Mouse (Mus musculus): ENCODE results near the gene Slc26a11.
"Not testable (repeated sequence)": the region's sequence is repeated elsewhere in the genome, so short reads cannot be mapped to it uniquely, and the experiment has no call there.

Slc26a11 gene

DNA sequence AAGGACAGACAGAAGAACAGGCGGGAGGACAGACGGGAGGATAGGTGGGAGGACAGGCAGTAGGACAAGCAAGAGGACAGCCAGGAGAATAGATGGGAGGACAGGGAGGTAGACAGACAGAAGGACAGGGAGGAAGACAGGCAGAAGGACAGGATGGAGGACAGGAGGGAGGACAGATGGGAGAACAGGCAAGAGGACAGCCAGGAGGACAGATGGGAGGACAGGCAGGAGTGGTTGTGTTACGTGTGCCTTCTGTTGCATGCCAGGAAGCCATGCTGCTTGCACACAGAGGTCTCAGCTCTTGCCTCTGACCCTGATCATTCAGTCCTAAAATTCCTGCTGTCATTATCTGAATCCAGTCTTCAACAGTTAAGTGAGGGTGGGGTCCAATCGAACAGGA is 1.4 kb upstream of the Slc26a11 start:
- in situ Hi-C loops (cut with MboI; ENCODE audit: low pct_unique_long_range_greater_than_20kb in 1 of 2, low sequenced_read_pairs in 2 of 2, unreplicated experiment in 1 of 2), result no loop called here

GRCm38 (mm10) chr11:119354798-119355442 is 437 bp upstream of the Slc26a11 start:
- in situ Hi-C loops (cut with MboI; ENCODE audit: low pct_unique_long_range_greater_than_20kb in 1 of 2, low sequenced_read_pairs in 2 of 2, unreplicated experiment in 1 of 2), result no loop called here

DNA sequence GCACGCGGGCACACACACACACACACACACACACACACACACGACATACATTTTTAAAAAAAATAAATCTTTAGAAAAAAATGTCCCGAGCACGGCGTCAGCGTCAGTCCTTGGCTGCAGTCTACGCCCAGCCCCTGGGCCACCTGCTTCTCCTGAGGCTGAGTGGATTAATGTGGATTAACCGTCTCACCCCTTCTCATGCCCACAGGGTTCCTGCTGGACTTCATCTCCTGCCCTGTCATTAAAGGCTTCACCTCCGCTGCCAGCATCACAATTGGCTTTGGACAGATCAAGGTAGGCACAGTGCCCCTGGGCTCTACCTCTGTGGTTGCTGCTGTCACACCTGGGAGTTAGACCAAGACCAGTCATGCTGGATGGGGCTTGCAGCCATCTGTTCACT is 3.7 kb downstream of the Slc26a11 start:
- in situ Hi-C loops (cut with MboI; ENCODE audit: low pct_unique_long_range_greater_than_20kb in 1 of 2, low sequenced_read_pairs in 2 of 2, unreplicated experiment in 1 of 2), result no loop called here

- in situ Hi-C loops (cut with MboI; ENCODE audit: low pct_unique_long_range_greater_than_20kb in 1 of 2, low sequenced_read_pairs in 2 of 2, unreplicated experiment in 1 of 2), result no loop called here
Measured at GRCm38 (mm10) chr11:119362769-119363533, 7.6 kb downstream of the Slc26a11 start.

DNA sequence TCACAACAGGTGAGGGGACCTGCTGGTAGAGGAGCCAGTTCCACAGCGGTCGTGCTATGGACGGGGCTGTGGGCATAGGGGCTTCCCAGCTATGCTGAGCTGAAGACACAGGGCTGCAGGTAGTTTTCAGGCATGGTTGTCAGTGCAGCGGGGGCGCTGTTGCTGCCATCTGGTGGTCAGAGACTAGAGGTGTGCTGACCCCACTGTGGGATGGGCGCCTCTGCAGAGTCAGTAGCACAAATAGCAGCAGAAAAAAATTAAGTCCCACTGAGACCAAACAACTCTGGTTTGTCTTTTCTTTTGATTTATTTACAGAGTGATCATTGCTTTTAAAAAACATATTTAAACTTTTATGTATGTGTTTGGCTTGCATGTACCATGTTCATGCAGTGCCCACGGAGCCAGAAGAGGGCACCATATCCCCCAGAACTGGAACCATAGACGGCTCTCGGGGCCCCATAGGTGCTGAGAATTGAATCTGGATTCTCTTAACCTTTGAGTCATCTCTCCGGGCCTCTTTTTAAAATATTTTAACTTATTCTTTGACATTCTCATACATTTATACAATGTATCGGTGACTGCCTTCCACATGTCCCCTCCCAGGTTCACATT is 8.3 kb downstream of the Slc26a11 start:
- in situ Hi-C loops (cut with MboI; ENCODE audit: low pct_unique_long_range_greater_than_20kb in 1 of 2, low sequenced_read_pairs in 2 of 2, unreplicated experiment in 1 of 2), result no loop called here

DNA sequence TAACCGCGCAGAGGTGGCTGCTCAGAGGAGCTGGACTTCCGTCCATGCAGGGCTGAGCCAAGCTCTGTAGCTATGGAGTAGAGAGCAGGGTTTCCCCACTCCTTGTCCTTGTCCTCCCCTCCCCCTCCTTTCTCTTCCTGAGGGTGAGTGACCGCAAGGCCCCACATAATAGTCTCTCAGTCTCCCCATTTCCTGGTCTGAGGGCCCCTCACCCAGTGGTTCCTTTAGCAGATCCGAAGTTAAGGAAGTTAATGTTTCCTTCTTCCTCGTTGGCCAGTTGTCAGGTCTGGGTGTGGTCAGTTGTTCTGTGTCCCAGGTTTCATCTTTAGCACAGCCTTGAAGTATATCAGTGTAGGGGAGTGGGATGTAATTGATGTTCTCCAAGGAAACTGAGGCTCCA is 20.1 kb downstream of the Slc26a11 start:
- in situ Hi-C loops (cut with MboI; ENCODE audit: low pct_unique_long_range_greater_than_20kb in 1 of 2, low sequenced_read_pairs in 2 of 2, unreplicated experiment in 1 of 2), result no loop called here

- in situ Hi-C loops (cut with MboI; ENCODE audit: low pct_unique_long_range_greater_than_20kb in 1 of 2, low sequenced_read_pairs in 2 of 2, unreplicated experiment in 1 of 2), result no loop called here
Measured at GRCm38 (mm10) chr11:119377326-119377725, 22.0 kb downstream of the Slc26a11 start.

DNA sequence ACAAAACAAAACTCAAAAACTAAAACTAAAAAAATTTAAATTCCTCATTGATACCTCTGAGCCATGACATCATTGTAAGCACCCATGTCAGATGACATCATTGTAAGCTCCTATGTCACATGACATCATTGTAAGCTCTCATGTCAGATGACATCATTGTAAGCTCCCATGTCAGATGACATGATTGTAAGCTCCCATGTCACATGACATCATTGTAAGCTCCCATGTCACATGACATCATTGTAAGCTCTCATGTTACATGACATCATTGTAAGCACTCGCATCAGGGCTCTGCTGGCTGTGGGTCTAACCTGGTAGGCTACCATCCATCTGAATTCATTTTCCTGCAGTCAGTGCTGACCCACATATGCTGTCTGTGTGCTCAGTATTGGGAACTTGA is 23.2 kb downstream of the Slc26a11 start:
- in situ Hi-C loops (cut with MboI; ENCODE audit: low pct_unique_long_range_greater_than_20kb in 1 of 2, low sequenced_read_pairs in 2 of 2, unreplicated experiment in 1 of 2), result no loop called here

DNA sequence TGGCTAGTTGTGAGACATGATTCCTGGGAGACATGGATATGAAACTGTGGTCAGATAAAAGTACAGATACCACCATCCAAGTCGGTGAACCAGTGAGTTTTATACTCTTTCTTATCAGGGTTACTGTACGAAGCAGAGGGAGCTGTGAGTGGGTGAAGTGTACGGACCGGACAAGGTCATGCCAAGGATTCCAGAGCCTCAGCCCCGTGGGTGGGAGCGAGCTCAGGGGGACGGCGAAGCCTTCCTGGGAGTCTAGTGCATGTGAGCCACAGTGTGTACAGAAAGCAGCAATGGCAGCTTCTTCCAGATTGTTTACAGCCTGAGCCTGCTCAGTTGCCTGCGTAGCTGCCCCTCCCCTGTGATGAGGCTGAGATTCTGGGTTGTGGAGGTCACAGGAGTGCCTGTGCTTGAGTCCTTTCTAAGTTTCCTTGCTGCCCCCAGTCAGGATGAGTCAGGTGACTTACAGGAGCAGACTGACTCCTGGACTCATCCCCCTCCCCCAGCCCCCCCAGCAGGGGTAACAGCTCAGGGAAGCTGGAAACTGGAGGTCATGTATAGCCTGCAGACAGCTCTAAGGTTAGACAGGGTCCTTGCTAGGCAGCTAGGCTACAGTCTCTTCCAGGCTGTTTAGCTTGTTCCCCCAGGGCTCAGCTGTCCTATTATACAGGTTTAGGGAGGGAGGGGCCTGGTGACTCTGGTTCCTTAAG is 26.4 kb downstream of the Slc26a11 start:
- in situ Hi-C loops (cut with MboI; ENCODE audit: low pct_unique_long_range_greater_than_20kb in 1 of 2, low sequenced_read_pairs in 2 of 2, unreplicated experiment in 1 of 2), result no loop called here

GRCm38 (mm10) chr11:119382338-119382850 is 27.0 kb downstream of the Slc26a11 start:
- in situ Hi-C loops (cut with MboI; ENCODE audit: low pct_unique_long_range_greater_than_20kb in 1 of 2, low sequenced_read_pairs in 2 of 2, unreplicated experiment in 1 of 2), result no loop called here

DNA sequence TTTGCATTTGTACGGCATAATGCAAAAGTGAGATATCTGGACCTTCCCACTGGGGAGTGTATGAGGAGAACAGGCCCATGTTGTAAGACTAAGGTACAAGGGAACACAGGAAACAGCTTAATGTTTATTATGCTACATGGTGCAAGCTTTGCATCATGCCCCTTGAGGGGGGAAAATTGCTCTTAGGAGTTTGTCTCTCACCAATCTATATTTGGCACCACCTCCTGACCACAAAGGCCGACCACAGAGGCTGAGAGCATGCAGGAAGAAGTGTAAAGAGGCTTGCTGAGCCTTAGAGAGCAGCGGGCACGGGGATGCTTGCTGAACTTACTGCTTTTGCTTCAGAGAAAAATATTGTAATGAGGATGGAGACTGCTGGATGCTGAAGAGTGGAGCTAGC is 29.5 kb downstream of the Slc26a11 start:
- in situ Hi-C loops (cut with MboI; ENCODE audit: low pct_unique_long_range_greater_than_20kb in 1 of 2, low sequenced_read_pairs in 2 of 2, unreplicated experiment in 1 of 2), result no loop called here

DNA sequence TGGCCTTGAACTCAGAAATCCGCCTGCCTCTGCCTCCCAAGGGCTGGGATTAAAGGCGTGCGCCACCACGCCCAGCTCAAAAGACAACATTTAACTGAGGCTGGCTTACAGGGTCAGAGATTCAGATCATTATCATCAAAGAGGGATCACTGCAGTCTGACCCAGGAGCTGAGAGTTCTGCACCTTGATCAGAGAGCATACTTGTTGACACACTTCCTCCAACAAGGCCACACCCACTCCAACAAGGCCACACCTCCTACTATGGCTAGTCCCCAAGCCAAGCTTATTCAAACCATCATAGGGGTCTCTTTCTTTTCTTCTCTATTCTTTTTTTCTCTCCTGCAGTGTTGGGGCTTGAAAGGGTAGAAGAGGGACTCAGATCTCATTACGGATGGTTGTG is 30.9 kb downstream of the Slc26a11 start:
- in situ Hi-C loops (cut with MboI; ENCODE audit: low pct_unique_long_range_greater_than_20kb in 1 of 2, low sequenced_read_pairs in 2 of 2, unreplicated experiment in 1 of 2), result no loop called here

- in situ Hi-C loops (cut with MboI; ENCODE audit: low pct_unique_long_range_greater_than_20kb in 1 of 2, low sequenced_read_pairs in 2 of 2, unreplicated experiment in 1 of 2), result not testable (repeated sequence)
Measured at GRCm38 (mm10) chr11:119387273-119387672, 31.9 kb downstream of the Slc26a11 start.

GRCm38 (mm10) chr11:119389851-119390270 is 34.5 kb downstream of the Slc26a11 start:
- in situ Hi-C loops (cut with MboI; ENCODE audit: low pct_unique_long_range_greater_than_20kb in 1 of 2, low sequenced_read_pairs in 2 of 2, unreplicated experiment in 1 of 2), result no loop called here

DNA sequence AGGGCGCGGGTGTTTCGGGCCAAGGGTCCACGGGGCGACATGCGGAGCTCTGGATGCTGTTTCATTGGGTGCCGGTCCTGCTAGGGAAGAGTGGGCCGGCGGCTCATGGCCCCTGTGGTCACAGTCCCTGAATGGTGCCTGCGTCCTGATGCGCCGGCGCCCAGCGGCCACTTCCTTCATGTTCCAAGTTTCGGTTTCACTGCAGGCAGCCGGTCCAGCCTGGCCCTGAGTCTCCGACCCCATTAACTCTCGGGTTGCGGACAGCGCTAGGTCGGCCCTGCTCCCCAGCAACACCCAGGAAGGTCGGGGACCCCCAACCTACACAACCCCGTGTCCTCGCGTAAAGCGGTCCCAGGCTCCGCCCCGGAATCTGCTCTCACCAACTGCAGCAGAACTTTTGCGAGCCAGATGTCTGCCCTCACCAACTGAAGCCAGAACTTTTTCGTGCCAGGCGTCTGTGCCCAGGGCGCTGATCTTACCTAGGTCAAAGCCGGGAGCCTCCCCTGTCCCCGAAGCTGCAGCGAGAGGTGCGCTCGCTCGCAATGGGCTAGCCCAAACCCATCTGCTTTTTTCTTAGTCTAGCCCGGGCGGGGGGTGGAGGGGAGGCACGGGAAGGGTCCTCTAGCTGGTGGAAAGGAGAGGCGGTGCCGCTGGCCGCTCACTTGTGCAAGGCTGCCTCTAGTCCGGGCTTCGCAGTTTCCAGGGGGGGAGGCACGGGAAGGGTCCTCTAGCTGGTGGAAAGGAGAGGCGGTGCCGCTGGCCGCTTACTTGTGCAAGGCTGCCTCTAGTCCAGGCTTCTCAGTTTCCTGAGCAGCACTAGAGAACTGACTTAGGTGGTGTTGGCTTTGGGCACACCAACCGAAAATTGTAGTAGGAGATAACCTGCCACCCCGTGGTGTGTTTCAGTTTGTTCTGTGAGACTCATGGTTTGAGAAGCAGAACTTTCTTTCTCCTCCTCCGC is 35.2 kb downstream of the Slc26a11 start:
- in situ Hi-C loops (cut with MboI; ENCODE audit: low pct_unique_long_range_greater_than_20kb in 1 of 2, low sequenced_read_pairs in 2 of 2, unreplicated experiment in 1 of 2), result no loop called here

DNA sequence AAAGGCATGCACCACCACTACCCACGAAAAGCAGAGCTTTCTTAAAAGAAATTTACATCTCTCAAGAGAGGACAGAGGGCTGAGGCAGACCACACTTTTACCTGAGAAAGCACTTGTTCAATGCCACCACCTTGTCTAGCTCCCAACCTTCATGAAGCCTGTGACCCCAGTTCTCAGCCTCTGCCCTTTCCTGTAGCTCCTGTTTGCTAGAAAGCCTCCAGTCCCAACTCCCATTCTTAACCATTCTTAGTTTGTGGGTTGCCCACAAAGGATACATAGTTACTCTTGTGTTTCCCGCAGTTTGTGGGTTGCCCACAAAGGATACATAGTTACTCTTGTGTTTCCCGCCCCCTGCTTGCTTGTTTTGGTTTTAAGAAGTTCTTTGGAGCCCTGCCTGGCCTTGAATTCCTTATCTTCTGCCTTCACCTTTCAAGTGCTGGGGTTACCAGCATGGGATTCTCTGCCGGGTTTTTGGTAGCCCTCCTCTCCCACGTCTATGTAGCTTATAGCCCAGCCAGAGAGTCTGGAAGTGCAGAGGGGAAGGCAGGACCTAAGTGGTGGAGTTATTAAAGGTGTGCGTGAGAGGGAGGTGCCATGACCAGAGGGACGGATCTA is 36.1 kb downstream of the Slc26a11 start:
- in situ Hi-C loops (cut with MboI; ENCODE audit: low pct_unique_long_range_greater_than_20kb in 1 of 2, low sequenced_read_pairs in 2 of 2, unreplicated experiment in 1 of 2), result no loop called here

GRCm38 (mm10) chr11:119392001-119392614 is 36.8 kb downstream of the Slc26a11 start:
- in situ Hi-C loops (cut with MboI; ENCODE audit: low pct_unique_long_range_greater_than_20kb in 1 of 2, low sequenced_read_pairs in 2 of 2, unreplicated experiment in 1 of 2), result no loop called here

All from mouse embryonic stem cell (cell line).